Mouse (Mus musculus) liver, embryonic 14.5 days (tissue): Measurements from ENCODE around the gene Nelfa.

Experiments
- CTCF ChIP-seq: IDR thresholded peaks from 2 replicates; pipeline ENCODE4 v1.5.1; 2016; ENCODE audit warnings: antibody characterized with exemption, low read depth, control low read depth
- EP300 ChIP-seq: IDR thresholded peaks from 2 replicates; pipeline ENCODE4 v1.6.1; 2016; ENCODE audit warnings: antibody characterized with exemption, low read depth

DNA sequence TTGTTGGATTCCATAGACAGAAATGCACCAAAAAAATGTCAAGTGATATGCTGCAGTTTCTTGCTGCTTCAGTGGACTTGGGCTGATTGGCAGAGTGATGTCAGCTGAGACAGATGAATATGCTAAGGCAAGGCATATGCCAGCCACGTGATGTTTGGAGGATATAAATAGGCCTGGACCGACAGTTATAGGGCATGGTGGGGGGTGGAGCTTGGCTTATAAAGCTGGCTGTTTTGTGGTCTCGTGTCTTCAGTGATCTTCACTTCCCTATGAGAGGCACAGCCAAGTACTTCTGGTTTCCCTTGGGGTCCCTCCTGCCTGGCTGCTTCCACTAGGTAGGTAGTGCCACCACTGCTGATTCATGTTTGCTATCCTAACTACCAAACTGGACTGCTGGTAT lies 2.2 kb upstream of the Nelfa start:
- TF ChIP-seq CTCF: no peak
- TF ChIP-seq EP300: no peak
